Mouse (Mus musculus) bone marrow, adult 2 months (tissue): ENCODE results near the gene Siva1. TPM values are rescaled to one million over a fixed set of nuclear protein-coding genes. Genes with fewer than 3 reads are reported as not detected.
A peak's percentile ranks its signal among the peaks of the same experiment; 100 is the strongest.

Source experiments
- H3K27ac ChIP-seq: fragments of 200-500 bp; 2 replicates; pipeline ENCODE4 v1.5.1; 2012; ENCODE audit warnings: low read depth, mild to moderate bottlenecking, control low read depth, inconsistent platforms, low read length; ENCODE audit not compliant: control insufficient read depth, poor library complexity, insufficient read depth
- H3K4me1 ChIP-seq: fragments of 200-500 bp; 2 replicates; pipeline ENCODE4 v1.6.1; 2011; ENCODE audit warnings: low read length; ENCODE audit not compliant: control insufficient read depth, insufficient read depth
- H3K4me3 ChIP-seq: fragments of 200-500 bp; replicated peaks from 2 replicates; pipeline ENCODE3; 2011; ENCODE audit warnings: mild to moderate bottlenecking, low read depth, low read length, control low read depth; ENCODE audit not compliant: control insufficient read depth
- CTCF ChIP-seq: fragments of 200-500 bp; IDR thresholded peaks from 2 replicates; pipeline ENCODE4 v1.5.1; 2011; ENCODE audit warnings: low read length, control low read depth; ENCODE audit not compliant: control insufficient read depth, insufficient read depth
- POLR2A ChIP-seq: fragments of 200-500 bp; IDR thresholded peaks from 2 replicates; pipeline ENCODE4 v1.6.1; 2011; ENCODE audit warnings: low read depth, mild to moderate bottlenecking, control low read depth, low read length, borderline replicate concordance; ENCODE audit not compliant: control insufficient read depth
- WGBS: fragments of 180-500 bp; shearing (Covaris S2); methylation state at CpG from one replicate; pipeline ENCODE4 v1.1.7; 2018; 5-methylcytosine and 5-hydroxymethylcytosine counted together
- polyA plus RNA-seq: library from polyadenylated mRNA; stranded (reverse); fragments of >200 nt; gene quantifications from 2 replicates; pipeline ENCODE4 v1.2.4, GENCODE M21; 2011; ENCODE audit warnings: low replicate concordance; ENCODE audit not compliant: missing spikeins, insufficient read depth, insufficient read length

The Siva1 gene
- polyA plus RNA-seq, 1 experiment: 81.1 TPM

GRCm38 (mm10) chr12:112664656-112665055 lies 20.2 kb downstream of the Siva1 start:
- no peak overlapping the region for H3K27ac ChIP-seq
- H3K4me3 ChIP-seq: no peak overlapping the region
- H3K4me1 ChIP-seq: peaks cover 2% of the 10 kb centered on the region; the same call in 1 of the 2 replicates
- TF ChIP-seq CTCF (no peak), POLR2A (no peak)
- 73% methylated on average over 5 of the region's 5 CpGs for WGBS

GRCm38 (mm10) chr12:112665445-112665844 lies 21.0 kb downstream of the Siva1 start:
- TF ChIP-seq POLR2A (no peak), CTCF (no peak)
- H3K4me3 ChIP-seq: no peak overlapping the region
- H3K4me1 ChIP-seq: peaks cover 2% of the 10 kb centered on the region; the same call in 1 of the 2 replicates
- H3K27ac ChIP-seq: no peak overlapping the region; the same call in 1 of the 2 replicates
- WGBS: 57% methylated on average over 18 of the region's 18 CpGs

- H3K27ac ChIP-seq: no peak overlapping the region
- no peak overlapping the region for H3K4me3 ChIP-seq
- 80% methylated on average over 9 of the region's 9 CpGs for WGBS
- peaks cover 2% of the 10 kb centered on the region; the same call in 1 of the 2 replicates for H3K4me1 ChIP-seq
- TF ChIP-seq POLR2A: no peak
- no peak for TF ChIP-seq CTCF
These were observed 21.5 kb downstream of the Siva1 start for GRCm38 (mm10) chr12:112665881-112666544.

- peak overlapping the region; percentile 78 for H3K27ac ChIP-seq
- H3K4me3 ChIP-seq: peak overlapping the region; percentile 59
- TF ChIP-seq CTCF (no peak), POLR2A (peak; percentile 21; the same call in 1 of the 2 replicates)
- WGBS: 38% methylated on average over 10 of the region's 10 CpGs
- peaks cover 2% of the 10 kb centered on the region; the same call in 1 of the 2 replicates for H3K4me1 ChIP-seq
These were observed 23.3 kb downstream of the Siva1 start for GRCm38 (mm10) chr12:112667619-112668297.

GRCm38 (mm10) chr12:112670718-112671393 lies 26.4 kb downstream of the Siva1 start:
- no peak overlapping the region for H3K27ac ChIP-seq
- H3K4me3 ChIP-seq: no peak overlapping the region
- H3K4me1 ChIP-seq: peaks cover 2% of the 10 kb centered on the region; the same call in 1 of the 2 replicates
- TF ChIP-seq POLR2A: no peak
- TF ChIP-seq CTCF: no peak
- WGBS: 55% methylated on average over 9 of the region's 9 CpGs

GRCm38 (mm10) chr12:112671891-112672290 lies 27.4 kb downstream of the Siva1 start:
- peaks cover under 1% of the 10 kb centered on the region; the same call in 1 of the 2 replicates for H3K4me1 ChIP-seq
- 88% methylated on average over 7 of the region's 7 CpGs for WGBS

GRCm38 (mm10) chr12:112672744-112673575 lies 28.5 kb downstream of the Siva1 start:
- TF ChIP-seq CTCF (no peak), POLR2A (no peak)
- Histone ChIP-seq H3K4me3 (peak overlapping the region; percentile 75), H3K27ac (peak overlapping the region; percentile 94), H3K4me1 (no peaks in the 10 kb centered on the region; the same call in 1 of the 2 replicates)
- WGBS: 4% methylated on average over 21 of the region's 21 CpGs

More at GRCm38 (mm10) chr12:112671891-112672290, 27.4 kb downstream of the Siva1 start:
- no peak overlapping the region for H3K4me3 ChIP-seq
- no peak for TF ChIP-seq CTCF
- no peak for TF ChIP-seq POLR2A
- H3K27ac ChIP-seq: no peak overlapping the region
